Mouse (Mus musculus): ENCODE data around the gene Slc35g3. TPM values are rescaled to one million over a fixed set of nuclear protein-coding genes. Genes with fewer than 3 reads are reported as not detected.
A peak's percentile ranks its signal among the peaks of the same experiment; 100 is the strongest.

Gene Slc35g3
- polyA plus RNA-seq, 1 experiment = not detected

GRCm38 (mm10) chr11:69789431-69789830 is 27.7 kb upstream of the Slc35g3 start:
- no peak for TF ChIP-seq CTCF (IDR thresholded peaks at IDR 0.05; ENCODE audit: low read depth, low read length)
- no peak for TF ChIP-seq POLR2A (IDR thresholded peaks at IDR 0.05; ENCODE audit: borderline replicate concordance, low read depth, low read length)
- Histone ChIP-seq H3K27ac (ENCODE audit: insufficient read depth, low read depth, low read length) (no peak overlapping the region), H3K4me1 (ENCODE audit: control insufficient read depth, insufficient read depth, low read length) (peaks cover 17% of the 10 kb centered on the region), H3K4me3 (ENCODE audit: insufficient read depth, low read length) (no peak overlapping the region)

- TF ChIP-seq CTCF (IDR thresholded peaks at IDR 0.05; ENCODE audit: low read depth, low read length) (no peak), POLR2A (IDR thresholded peaks at IDR 0.05; ENCODE audit: borderline replicate concordance, low read depth, low read length) (no peak)
- Histone ChIP-seq H3K4me3 (ENCODE audit: insufficient read depth, low read length) (no peak overlapping the region), H3K27ac (ENCODE audit: insufficient read depth, low read depth, low read length) (no peak overlapping the region), H3K4me1 (ENCODE audit: control insufficient read depth, insufficient read depth, low read length) (peaks cover 8% of the 10 kb centered on the region; the same call in 1 of the 2 replicates)
Observed at GRCm38 (mm10) chr11:69787306-69787705, 25.5 kb upstream of the Slc35g3 start.

GRCm38 (mm10) chr11:69784793-69785272 is 23.1 kb upstream of the Slc35g3 start:
- TF ChIP-seq POLR2A (IDR thresholded peaks at IDR 0.05; ENCODE audit: borderline replicate concordance, low read depth, low read length) = no peak
- no peak for TF ChIP-seq CTCF (IDR thresholded peaks at IDR 0.05; ENCODE audit: low read depth, low read length)
- H3K4me3 ChIP-seq (ENCODE audit: insufficient read depth, low read length) = peak overlapping the region; percentile 44
- H3K4me1 ChIP-seq (ENCODE audit: control insufficient read depth, insufficient read depth, low read length) = peaks cover 6% of the 10 kb centered on the region; the same call in 1 of the 2 replicates
- H3K27ac ChIP-seq (ENCODE audit: insufficient read depth, low read depth, low read length) = no peak overlapping the region

- TF ChIP-seq POLR2A (IDR thresholded peaks at IDR 0.05; ENCODE audit: borderline replicate concordance, low read depth, low read length) = no peak
- no peak for TF ChIP-seq CTCF (IDR thresholded peaks at IDR 0.05; ENCODE audit: low read depth, low read length)
- no peak overlapping the region for H3K4me3 ChIP-seq (ENCODE audit: insufficient read depth, low read length)
- peaks cover 6% of the 10 kb centered on the region; the same call in 1 of the 2 replicates for H3K4me1 ChIP-seq (ENCODE audit: control insufficient read depth, insufficient read depth, low read length)
- H3K27ac ChIP-seq (ENCODE audit: insufficient read depth, low read depth, low read length) = no peak overlapping the region
Observed at GRCm38 (mm10) chr11:69781828-69782227, 20.1 kb upstream of the Slc35g3 start.

- TF ChIP-seq POLR2A (IDR thresholded peaks at IDR 0.05; ENCODE audit: borderline replicate concordance, low read depth, low read length) (no peak), CTCF (IDR thresholded peaks at IDR 0.05; ENCODE audit: low read depth, low read length) (no peak)
- peaks cover 14% of the 10 kb centered on the region for H3K4me1 ChIP-seq (ENCODE audit: control insufficient read depth, insufficient read depth, low read length)
- H3K4me3 ChIP-seq (ENCODE audit: insufficient read depth, low read length) = no peak overlapping the region
- H3K27ac ChIP-seq (ENCODE audit: insufficient read depth, low read depth, low read length) = no peak overlapping the region
Observed at GRCm38 (mm10) chr11:69778985-69779384, 17.2 kb upstream of the Slc35g3 start.

GRCm38 (mm10) chr11:69778258-69778982 is 16.7 kb upstream of the Slc35g3 start:
- Histone ChIP-seq H3K4me3 (ENCODE audit: insufficient read depth, low read length) (no peak overlapping the region), H3K27ac (ENCODE audit: insufficient read depth, low read depth, low read length) (no peak overlapping the region), H3K4me1 (ENCODE audit: control insufficient read depth, insufficient read depth, low read length) (peaks cover 14% of the 10 kb centered on the region)
- no peak for TF ChIP-seq POLR2A (IDR thresholded peaks at IDR 0.05; ENCODE audit: borderline replicate concordance, low read depth, low read length)
- no peak for TF ChIP-seq CTCF (IDR thresholded peaks at IDR 0.05; ENCODE audit: low read depth, low read length)

- TF ChIP-seq POLR2A (IDR thresholded peaks at IDR 0.05; ENCODE audit: borderline replicate concordance, low read depth, low read length) (no peak), CTCF (IDR thresholded peaks at IDR 0.05; ENCODE audit: low read depth, low read length) (no peak)
- H3K4me1 ChIP-seq (ENCODE audit: control insufficient read depth, insufficient read depth, low read length) = peaks cover 14% of the 10 kb centered on the region
Observed at GRCm38 (mm10) chr11:69777504-69778257, 15.9 kb upstream of the Slc35g3 start.

GRCm38 (mm10) chr11:69776488-69776887 is 14.7 kb upstream of the Slc35g3 start:
- Histone ChIP-seq H3K27ac (ENCODE audit: insufficient read depth, low read depth, low read length) (no peak overlapping the region), H3K4me3 (ENCODE audit: insufficient read depth, low read length) (no peak overlapping the region), H3K4me1 (ENCODE audit: control insufficient read depth, insufficient read depth, low read length) (peaks cover 14% of the 10 kb centered on the region)
- TF ChIP-seq CTCF (IDR thresholded peaks at IDR 0.05; ENCODE audit: low read depth, low read length) (no peak), POLR2A (IDR thresholded peaks at IDR 0.05; ENCODE audit: borderline replicate concordance, low read depth, low read length) (no peak)

More at GRCm38 (mm10) chr11:69777504-69778257, 15.9 kb upstream of the Slc35g3 start:
- H3K27ac ChIP-seq (ENCODE audit: insufficient read depth, low read depth, low read length) = no peak overlapping the region
- no peak overlapping the region for H3K4me3 ChIP-seq (ENCODE audit: insufficient read depth, low read length)

- peaks cover 14% of the 10 kb centered on the region for H3K4me1 ChIP-seq (ENCODE audit: control insufficient read depth, insufficient read depth, low read length)
- TF ChIP-seq CTCF (IDR thresholded peaks at IDR 0.05; ENCODE audit: low read depth, low read length) = no peak
- TF ChIP-seq POLR2A (IDR thresholded peaks at IDR 0.05; ENCODE audit: borderline replicate concordance, low read depth, low read length) = no peak
- H3K27ac ChIP-seq (ENCODE audit: insufficient read depth, low read depth, low read length) = no peak overlapping the region
- H3K4me3 ChIP-seq (ENCODE audit: insufficient read depth, low read length) = no peak overlapping the region
Observed at GRCm38 (mm10) chr11:69775716-69776115, 13.9 kb upstream of the Slc35g3 start.

- Histone ChIP-seq H3K4me3 (ENCODE audit: insufficient read depth, low read length) (no peak overlapping the region), H3K27ac (ENCODE audit: insufficient read depth, low read depth, low read length) (no peak overlapping the region), H3K4me1 (ENCODE audit: control insufficient read depth, insufficient read depth, low read length) (peaks cover 14% of the 10 kb centered on the region)
- TF ChIP-seq CTCF (IDR thresholded peaks at IDR 0.05; ENCODE audit: low read depth, low read length) = no peak
- no peak for TF ChIP-seq POLR2A (IDR thresholded peaks at IDR 0.05; ENCODE audit: borderline replicate concordance, low read depth, low read length)
Observed at GRCm38 (mm10) chr11:69774961-69775360, 13.2 kb upstream of the Slc35g3 start.

Data from bone marrow macrophage, adult 2 months (primary cell).